Mouse (Mus musculus) liver, embryonic 15.5 days (tissue): Measurements from ENCODE around the gene Cpt1b. TPM values are rescaled to one million over a fixed set of nuclear protein-coding genes. Genes with fewer than 3 reads are reported as not detected.

Experiments used
- ATAC-seq: fragments of 200-750 bp; cut with Nextera tagmentation; 2 replicates; pipeline ENCODE4 v1.8.0; 2017; ENCODE audit warnings: moderate number of reproducible peaks, mild to moderate bottlenecking, moderate library complexity; ENCODE audit not compliant: insufficient read depth
- H3K27ac ChIP-seq: fragments of 300-500 bp; sonication (generic); replicated peaks from 2 replicates; pipeline ENCODE4 v1.5.1; 2015; ENCODE audit warnings: mild to moderate bottlenecking, inconsistent platforms
- H3K27me3 ChIP-seq: fragments of 300-500 bp; sonication (generic); 2 replicates; pipeline ENCODE4 v1.6.1; 2015; ENCODE audit warnings: mild to moderate bottlenecking, inconsistent platforms
- H3K36me3 ChIP-seq: fragments of 300-500 bp; sonication (generic); replicated peaks from 2 replicates; pipeline ENCODE4 v1.6.1; 2015; ENCODE audit warnings: moderate library complexity, mild to moderate bottlenecking, inconsistent platforms
- H3K4me1 ChIP-seq: fragments of 300-500 bp; sonication (generic); replicated peaks from 2 replicates; pipeline ENCODE4 v1.6.1; 2015; ENCODE audit warnings: inconsistent platforms
- H3K4me2 ChIP-seq: fragments of 300-500 bp; sonication (generic); 2 replicates; pipeline ENCODE4 v1.6.1; 2015; ENCODE audit warnings: moderate library complexity, mild to moderate bottlenecking, inconsistent platforms
- H3K4me3 ChIP-seq: fragments of 300-500 bp; sonication (generic); replicated peaks from 2 replicates; pipeline ENCODE4 v1.5.1; 2015; ENCODE audit warnings: mild to moderate bottlenecking, inconsistent platforms
- H3K9ac ChIP-seq: fragments of 300-500 bp; sonication (generic); 2 replicates; pipeline ENCODE4 v1.6.1; 2015; ENCODE audit warnings: moderate library complexity, mild to moderate bottlenecking, inconsistent platforms
- H3K9me3 ChIP-seq: fragments of 300-500 bp; sonication (generic); replicated peaks from 2 replicates; pipeline ENCODE4 v1.6.1; 2016; ENCODE audit warnings: inconsistent platforms
- WGBS: fragments of 180-500 bp; shearing (Covaris S2); methylation state at CpG from one replicate; pipeline ENCODE4 v1.1.7; 2015; ENCODE audit warnings: mixed read lengths; ENCODE audit not compliant: insufficient replicate concordance; 5-methylcytosine and 5-hydroxymethylcytosine counted together
- polyA plus RNA-seq: library from polyadenylated mRNA; unstranded; fragments of >200 nt; fragmentation: Nextera tagmentation; extraction: Ambion mirVana; gene quantifications from 2 replicates; pipeline ENCODE4 v1.2.1, GENCODE M21; 2015

Cpt1b gene
- polyA plus RNA-seq, 1 experiment from 2014 or later: 3.1 TPM

DNA sequence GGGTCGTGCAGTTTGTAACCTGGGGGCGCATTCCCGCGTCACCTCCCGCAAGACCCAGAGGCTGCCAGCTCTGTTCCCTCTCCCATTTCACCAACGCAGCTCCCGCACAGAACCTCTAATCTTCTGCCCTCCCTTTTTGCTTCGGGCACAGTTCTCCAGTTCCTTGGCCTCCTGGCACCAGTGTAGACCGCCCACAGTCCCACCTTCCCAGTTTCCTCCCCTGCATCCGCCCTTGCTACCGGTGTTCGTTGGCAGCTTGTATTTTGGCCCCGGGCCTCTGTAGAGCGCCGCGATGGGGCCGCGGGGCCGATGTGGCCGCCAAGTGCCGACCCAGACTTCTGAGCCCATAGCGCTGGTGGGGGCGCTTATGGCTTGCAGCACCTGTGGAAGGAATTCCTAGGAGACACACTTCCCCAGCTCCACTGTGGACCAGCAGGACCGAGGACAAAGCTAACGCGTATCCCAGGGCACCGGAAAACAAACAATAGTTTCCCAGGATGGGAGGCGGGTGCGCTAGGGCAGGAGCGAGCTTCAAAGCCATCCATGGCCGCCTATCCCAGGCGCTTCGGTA is 46.7 kb downstream of the Cpt1b start, which contains the start of gene Odf3b:
Gene Odf3b (minus strand): TSS at position 452 of the 571 bp plus-strand sequence.
- H3K27ac ChIP-seq: no peak within 1 kb of the TSS
- WGBS: 2% methylated on average over 32 of the region's 33 CpGs

DNA sequence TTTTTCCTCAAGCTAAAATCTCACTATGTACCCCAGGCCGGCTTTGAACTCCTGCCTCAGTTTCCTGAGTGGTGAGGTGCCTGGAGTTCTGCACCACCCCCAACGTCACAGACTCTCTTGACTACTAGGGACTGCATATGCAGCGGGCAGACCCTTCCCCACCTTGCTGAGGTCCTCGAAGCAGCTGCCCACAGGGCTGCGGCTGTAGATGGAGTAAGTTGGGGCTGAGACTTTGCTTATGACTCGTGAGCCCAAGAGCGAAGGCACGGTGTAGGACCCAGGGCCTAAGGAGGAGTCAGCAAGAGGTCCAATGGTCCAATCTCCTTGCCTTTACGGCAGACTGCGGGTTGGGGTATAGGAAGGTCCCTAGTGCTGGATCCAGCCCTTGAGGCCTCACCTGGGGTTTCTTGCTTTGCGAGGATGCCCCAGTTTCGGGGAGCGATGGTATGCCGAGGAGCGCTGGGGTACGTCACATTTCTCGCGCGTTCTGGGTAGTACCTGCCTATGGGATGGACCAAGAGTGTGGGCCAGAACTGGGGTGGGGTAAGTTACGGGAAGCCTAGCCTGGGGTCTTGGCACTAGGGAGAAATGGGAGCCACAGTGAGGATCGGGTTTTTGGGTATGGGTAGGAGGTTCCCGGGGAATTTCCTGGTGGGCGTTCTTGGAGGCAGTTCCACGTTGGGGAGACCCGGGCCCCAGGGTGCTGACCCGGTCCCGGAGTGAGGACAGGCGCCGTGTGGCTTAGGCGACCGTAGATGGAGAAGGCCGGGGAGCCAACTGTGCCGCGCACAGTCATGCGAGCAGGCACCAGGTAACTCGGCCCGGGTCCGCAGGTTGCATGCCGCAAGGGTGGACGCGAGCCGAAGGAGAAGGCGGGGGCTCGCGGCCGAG is 47.5 kb downstream of the Cpt1b start:
- Histone ChIP-seq H3K4me3 (peak overlapping the region; percentile 43), H3K27ac (no peak overlapping the region), H3K36me3 (no peaks in the 10 kb centered on the region), H3K9me3 (no peaks in the 10 kb centered on the region), H3K27me3 (peaks cover 57% of the 10 kb centered on the region), H3K4me1 (peaks cover 46% of the 10 kb centered on the region), H3K4me2 (peak overlapping the region; percentile 77), H3K9ac (peak overlapping the region; percentile 21; the same call in 1 of the 2 replicates)
- 18% methylated on average over 46 of the region's 46 CpGs for WGBS
- no peak for ATAC-seq

More for the DNA sequence above, 46.7 kb downstream of the Cpt1b start, which contains the start of gene Odf3b:
- Histone ChIP-seq H3K27me3 (peaks cover 57% of the 10 kb centered on the region), H3K9me3 (no peaks in the 10 kb centered on the region), H3K4me1 (peaks cover 38% of the 10 kb centered on the region), H3K36me3 (no peaks in the 10 kb centered on the region), H3K4me3 (peak within 1 kb of the TSS; percentile 43), H3K4me2 (peak within 1 kb of the TSS; percentile 77), H3K9ac (peak within 1 kb of the TSS; percentile 21; the same call in 1 of the 2 replicates)
- ATAC-seq: peak; percentile 16; the same call in 1 of the 2 replicates

GRCm38 (mm10) chr15:89377362-89377761 is 48.3 kb downstream of the Cpt1b start:
- H3K9ac ChIP-seq: no peak overlapping the region
- no peak for ATAC-seq
- H3K4me2 ChIP-seq: peak overlapping the region; percentile 23; the same call in 1 of the 2 replicates
- H3K36me3 ChIP-seq: peaks cover 6% of the 10 kb centered on the region
- peaks cover 54% of the 10 kb centered on the region for H3K4me1 ChIP-seq
- 13% methylated on average over 18 of the region's 18 CpGs for WGBS
- H3K27ac ChIP-seq: no peak overlapping the region
- no peak overlapping the region for H3K4me3 ChIP-seq
- no peaks in the 10 kb centered on the region for H3K9me3 ChIP-seq
- peaks cover 51% of the 10 kb centered on the region for H3K27me3 ChIP-seq

DNA sequence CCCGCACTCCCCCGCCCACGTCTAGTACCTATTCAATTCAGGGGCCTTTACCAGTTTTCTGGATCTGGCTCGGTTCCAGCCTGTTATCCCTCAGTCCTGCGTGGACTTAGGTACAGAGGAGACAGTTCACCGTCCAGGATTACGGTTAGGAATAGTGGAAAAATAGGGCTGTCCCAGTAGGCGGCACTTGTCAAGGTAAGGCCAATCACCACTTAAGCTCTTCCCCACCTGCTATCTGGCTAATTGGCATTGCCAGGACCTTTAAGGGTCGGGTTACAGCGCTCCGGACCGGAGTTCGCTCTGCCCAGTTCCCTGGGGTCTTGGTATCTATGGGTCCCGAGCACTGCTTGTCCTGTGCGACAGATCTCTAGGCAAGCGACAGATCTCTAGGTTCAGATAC is 48.7 kb downstream of the Cpt1b start, which contains the start of gene Tymp:
Gene Tymp (minus strand): TSS at position 83 of the 400 bp plus-strand sequence.
- peaks cover 58% of the 10 kb centered on the region for H3K4me1 ChIP-seq
- H3K27ac ChIP-seq: no peak within 1 kb of the TSS
- peaks cover 48% of the 10 kb centered on the region for H3K27me3 ChIP-seq
- no peak within 1 kb of the TSS for H3K9ac ChIP-seq
- peak within 1 kb of the TSS; percentile 23; the same call in 1 of the 2 replicates for H3K4me2 ChIP-seq
- ATAC-seq: no peak
- H3K4me3 ChIP-seq: no peak within 1 kb of the TSS
- 45% methylated on average over 16 of the region's 16 CpGs for WGBS
- H3K36me3 ChIP-seq: peaks cover 10% of the 10 kb centered on the region
- H3K9me3 ChIP-seq: no peaks in the 10 kb centered on the region

- H3K27ac ChIP-seq: no peak overlapping the region
- H3K4me1 ChIP-seq: peaks cover 58% of the 10 kb centered on the region
- H3K27me3 ChIP-seq: peaks cover 46% of the 10 kb centered on the region
- WGBS: 65% methylated on average over 7 of the region's 7 CpGs
- H3K9ac ChIP-seq: no peak overlapping the region
- no peak overlapping the region for H3K4me3 ChIP-seq
- no peak for ATAC-seq
- H3K9me3 ChIP-seq: no peaks in the 10 kb centered on the region
- H3K4me2 ChIP-seq: no peak overlapping the region
- peaks cover 19% of the 10 kb centered on the region for H3K36me3 ChIP-seq
Observed at GRCm38 (mm10) chr15:89376040-89376439, 49.6 kb downstream of the Cpt1b start.

GRCm38 (mm10) chr15:89374801-89375534 is 50.7 kb downstream of the Cpt1b start:
- H3K27me3 ChIP-seq: peaks cover 37% of the 10 kb centered on the region
- ATAC-seq: no peak
- H3K36me3 ChIP-seq: peaks cover 30% of the 10 kb centered on the region
- H3K4me1 ChIP-seq: peaks cover 66% of the 10 kb centered on the region
- H3K9ac ChIP-seq: no peak overlapping the region
- H3K4me2 ChIP-seq: no peak overlapping the region
- H3K27ac ChIP-seq: no peak overlapping the region
- WGBS: 80% methylated on average over 17 of the region's 17 CpGs
- no peak overlapping the region for H3K4me3 ChIP-seq
- no peaks in the 10 kb centered on the region for H3K9me3 ChIP-seq

DNA sequence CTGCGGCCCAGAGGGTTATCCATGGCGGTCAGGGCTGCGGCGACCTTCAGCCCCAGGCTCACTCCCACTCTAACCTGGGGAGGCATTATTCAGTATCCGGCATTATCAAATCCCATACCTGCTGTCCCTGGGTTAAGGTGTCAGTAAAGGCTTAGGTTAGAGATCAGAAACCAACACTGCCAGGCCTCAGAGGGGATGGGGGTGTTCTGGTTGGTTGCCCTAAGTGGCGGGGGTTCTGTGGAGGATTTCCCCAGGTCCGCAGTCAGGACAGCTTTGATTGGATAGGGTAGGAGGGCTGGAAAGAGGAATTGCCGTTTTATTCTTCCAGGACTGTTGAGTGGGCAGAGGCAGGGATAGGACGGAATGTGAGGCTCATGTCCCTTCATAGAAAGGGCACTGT is 51.3 kb downstream of the Cpt1b start:
- H3K4me1 ChIP-seq: peaks cover 62% of the 10 kb centered on the region
- no peaks in the 10 kb centered on the region for H3K9me3 ChIP-seq

DNA sequence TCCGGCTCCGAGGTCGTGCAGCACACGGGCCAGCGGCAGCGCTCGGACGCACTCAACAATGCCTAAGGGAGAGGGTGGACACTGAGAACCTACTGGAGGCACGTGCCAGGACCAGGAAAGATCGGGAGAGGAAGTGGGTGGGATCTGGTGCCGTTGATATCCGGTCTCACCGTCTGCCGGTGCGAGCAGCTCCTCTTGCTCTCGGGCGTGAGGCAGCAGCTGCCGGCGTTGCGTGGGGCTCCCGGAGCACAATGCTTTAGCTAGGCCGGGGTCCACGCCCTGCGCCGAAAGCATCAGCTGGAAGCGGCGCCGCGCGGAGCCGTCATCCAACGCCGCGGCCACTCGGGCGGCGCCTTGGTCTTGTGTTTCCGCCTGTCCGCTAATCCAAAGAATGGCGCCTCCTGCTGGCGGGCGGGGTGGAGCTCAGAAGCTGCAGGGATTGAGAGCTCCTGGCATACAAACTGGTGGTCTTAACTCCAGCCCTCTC is 51.9 kb downstream of the Cpt1b start, which contains the start of gene Sco2:
Gene Sco2 (minus strand): TSS at position 85 of the 487 bp plus-strand sequence.
- peak; percentile 71 for ATAC-seq

More for the DNA sequence above, 51.3 kb downstream of the Cpt1b start:
- Histone ChIP-seq H3K36me3 (peaks cover 36% of the 10 kb centered on the region), H3K4me2 (peak overlapping the region; percentile 99), H3K27me3 (peaks cover 33% of the 10 kb centered on the region), H3K4me3 (peak overlapping the region; percentile 82), H3K9ac (peak overlapping the region; percentile 78), H3K27ac (0 out of 2 replicates have a peak overlapping the region, but pooled peaks have one; percentile 89)
- WGBS: 50% methylated on average over 9 of the region's 9 CpGs
- no peak for ATAC-seq

GRCm38 (mm10) chr15:89373027-89373761 is 52.5 kb downstream of the Cpt1b start:
- Histone ChIP-seq H3K27me3 (peaks cover 22% of the 10 kb centered on the region), H3K9ac (peak overlapping the region; percentile 78), H3K4me1 (peaks cover 51% of the 10 kb centered on the region), H3K4me2 (peak overlapping the region; percentile 99), H3K27ac (peak overlapping the region; percentile 89), H3K36me3 (peaks cover 48% of the 10 kb centered on the region), H3K9me3 (no peaks in the 10 kb centered on the region), H3K4me3 (peak overlapping the region; percentile 82)
- under 1% methylated on average over 35 of the region's 35 CpGs for WGBS
- peak; percentile 81 for ATAC-seq

More for the DNA sequence above, 51.9 kb downstream of the Cpt1b start, which contains the start of gene Sco2:
- H3K27ac ChIP-seq: peak within 1 kb of the TSS; percentile 89
- H3K27me3 ChIP-seq: peaks cover 28% of the 10 kb centered on the region
- H3K4me2 ChIP-seq: peak within 1 kb of the TSS; percentile 99
- H3K9me3 ChIP-seq: no peaks in the 10 kb centered on the region
- peak within 1 kb of the TSS; percentile 78 for H3K9ac ChIP-seq
- peaks cover 42% of the 10 kb centered on the region for H3K36me3 ChIP-seq
- peak within 1 kb of the TSS; percentile 82 for H3K4me3 ChIP-seq
- under 1% methylated on average over 42 of the region's 42 CpGs for WGBS
- H3K4me1 ChIP-seq: peaks cover 57% of the 10 kb centered on the region

DNA sequence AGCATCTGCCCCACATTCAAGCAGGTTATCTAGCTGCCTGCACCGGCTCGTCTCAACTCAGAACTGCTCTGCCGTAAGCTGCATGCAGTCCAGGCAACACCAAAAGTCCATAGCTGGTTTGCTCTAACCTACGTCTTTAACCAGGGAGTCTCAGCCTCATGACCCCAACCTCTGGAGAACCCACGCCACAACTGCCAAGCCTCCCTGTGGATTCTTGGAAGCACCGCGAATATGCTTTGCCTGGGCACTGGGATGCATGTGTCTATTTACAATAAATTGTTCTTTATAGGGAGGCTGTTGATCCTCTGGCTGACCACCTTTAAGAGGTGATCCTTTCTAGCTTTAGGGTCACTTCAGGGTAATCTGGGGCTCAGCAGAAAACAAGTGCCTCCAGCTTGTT is 53.1 kb downstream of the Cpt1b start:
- WGBS: 82% methylated on average over 7 of the region's 7 CpGs

More for the DNA sequence above, 53.1 kb downstream of the Cpt1b start:
- Histone ChIP-seq H3K27me3 (peaks cover 15% of the 10 kb centered on the region), H3K27ac (peak overlapping the region; percentile 89), H3K9ac (peak overlapping the region; percentile 78; the same call in 1 of the 2 replicates), H3K4me1 (peaks cover 47% of the 10 kb centered on the region), H3K4me3 (peak overlapping the region; percentile 82), H3K36me3 (peaks cover 54% of the 10 kb centered on the region), H3K9me3 (no peaks in the 10 kb centered on the region), H3K4me2 (peak overlapping the region; percentile 99)
- no peak for ATAC-seq
